Mouse (Mus musculus) right cerebral cortex, postnatal 36 days (tissue): ENCODE data around the gene Lrg1.
"Not testable (repeated sequence)": the region's sequence is repeated elsewhere in the genome, so short reads cannot be mapped to it uniquely, and the experiment has no call there.

ENCODE experiments used
- DNase-seq, 2 experiments: peaks; one replicate each; pipeline ENCODE4 v3.0.0; 2022; ENCODE audit warnings: low spot score in 2 of 2, mixed read lengths in 1 of 2

Lrg1 gene

DNA sequence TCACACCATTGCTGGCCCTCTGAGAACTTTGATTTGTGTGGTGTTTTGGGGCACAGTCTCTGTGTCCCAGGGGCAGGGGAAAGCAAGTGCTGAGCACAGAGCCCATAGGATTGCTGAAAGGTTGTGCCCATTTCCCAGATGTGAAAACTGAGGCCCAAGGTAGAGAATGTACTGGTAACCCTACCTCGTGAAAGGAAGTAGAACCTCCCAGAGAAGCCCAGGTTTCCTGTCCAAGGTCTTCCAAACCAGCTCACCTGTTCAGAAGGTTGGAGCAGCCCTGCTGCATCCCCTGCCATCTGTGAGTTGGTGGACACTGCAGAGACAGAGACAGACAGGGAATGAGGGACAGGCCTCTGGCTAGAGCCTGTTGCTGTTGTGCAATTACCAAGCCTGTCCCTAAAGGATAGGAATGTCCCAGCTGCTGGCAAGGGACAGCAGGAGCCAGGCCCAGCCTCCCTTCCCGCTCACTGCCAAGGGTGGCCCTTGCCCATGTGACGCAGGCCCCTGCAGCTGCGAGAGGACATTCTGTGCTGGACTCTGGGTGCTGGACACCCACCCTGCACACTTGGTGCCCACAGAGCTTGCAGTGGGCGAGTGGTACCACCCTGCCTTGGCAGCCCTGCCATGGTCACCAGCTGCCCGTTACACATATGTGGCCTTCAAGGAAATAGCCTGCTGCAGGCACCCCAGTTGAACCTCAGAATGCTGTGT, 13.3 kb downstream of the Lrg1 start:
- DNase-seq: peak; percentile 76

DNA sequence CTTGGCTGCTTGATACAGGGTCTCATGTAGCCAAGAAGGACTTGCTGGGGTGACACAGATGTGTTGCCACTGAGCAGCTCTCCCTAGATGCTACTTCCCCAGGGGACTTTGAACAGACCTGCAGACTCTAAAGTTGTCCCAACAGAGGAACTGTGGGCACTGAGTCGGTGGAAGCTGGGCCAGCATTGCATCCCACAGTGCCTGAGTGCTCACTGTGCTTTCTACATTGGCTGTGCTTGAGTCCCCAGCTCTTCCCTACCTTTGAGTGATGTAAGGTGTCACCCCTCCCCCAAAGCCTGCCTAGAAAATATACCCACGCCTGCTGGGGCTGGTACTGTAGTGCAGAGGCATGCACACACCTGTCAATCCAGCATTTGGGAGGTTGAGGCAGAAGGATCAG, 14.1 kb downstream of the Lrg1 start:
- DNase-seq: no peak

GRCm38 (mm10) chr17:56106981-56107380, 14.8 kb downstream of the Lrg1 start:
- no peak for DNase-seq

DNA sequence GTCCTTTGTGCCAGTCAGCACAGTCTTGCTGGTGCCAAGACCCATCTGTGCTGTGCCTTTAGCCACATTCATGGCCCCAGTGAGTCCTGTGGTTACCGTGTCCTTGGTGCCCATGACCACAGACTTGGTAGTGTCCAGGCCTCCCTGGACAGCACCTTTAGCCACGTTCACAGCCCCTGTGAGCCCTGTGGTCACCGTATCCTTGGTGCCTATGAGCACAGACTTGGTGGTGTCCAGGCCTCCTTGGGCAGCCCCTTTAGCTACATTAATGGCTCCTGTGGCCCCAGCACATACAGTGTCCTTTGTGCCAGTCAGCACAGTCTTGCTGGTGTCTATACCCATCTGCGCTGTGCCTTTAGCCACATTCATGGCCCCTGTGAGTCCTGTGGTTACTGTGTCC, 15.4 kb downstream of the Lrg1 start:
- DNase-seq: not testable (repeated sequence)

GRCm38 (mm10) chr17:56104821-56105220, 17.0 kb downstream of the Lrg1 start:
- not testable (repeated sequence) for DNase-seq

GRCm38 (mm10) chr17:56103465-56104285, 18.1 kb downstream of the Lrg1 start:
- DNase-seq: no peak

GRCm38 (mm10) chr17:56102927-56103326, 18.9 kb downstream of the Lrg1 start:
- no peak for DNase-seq

- no peak for DNase-seq
These were observed 19.6 kb downstream of the Lrg1 start for GRCm38 (mm10) chr17:56102158-56102557.

DNA sequence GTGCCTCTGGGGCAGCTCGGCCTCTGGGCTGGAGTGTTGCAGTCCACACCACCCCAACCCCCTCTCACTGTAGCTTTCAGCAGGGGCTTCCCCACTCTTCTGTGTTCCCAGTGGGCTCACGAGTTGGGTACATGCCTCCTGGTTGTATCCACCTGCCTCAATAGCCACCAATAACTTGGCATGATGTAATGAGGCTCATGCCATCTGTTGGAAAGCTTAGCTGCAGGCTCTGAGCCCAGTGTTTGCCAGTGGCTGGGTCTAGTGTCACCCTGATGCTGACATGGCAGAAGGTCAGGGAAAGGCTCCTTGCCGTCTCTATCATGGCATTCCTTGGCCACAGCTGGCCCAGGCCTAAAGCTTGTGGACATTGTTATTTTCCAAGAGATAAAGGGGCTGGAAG, 21.0 kb downstream of the Lrg1 start:
- DNase-seq: no peak

DNA sequence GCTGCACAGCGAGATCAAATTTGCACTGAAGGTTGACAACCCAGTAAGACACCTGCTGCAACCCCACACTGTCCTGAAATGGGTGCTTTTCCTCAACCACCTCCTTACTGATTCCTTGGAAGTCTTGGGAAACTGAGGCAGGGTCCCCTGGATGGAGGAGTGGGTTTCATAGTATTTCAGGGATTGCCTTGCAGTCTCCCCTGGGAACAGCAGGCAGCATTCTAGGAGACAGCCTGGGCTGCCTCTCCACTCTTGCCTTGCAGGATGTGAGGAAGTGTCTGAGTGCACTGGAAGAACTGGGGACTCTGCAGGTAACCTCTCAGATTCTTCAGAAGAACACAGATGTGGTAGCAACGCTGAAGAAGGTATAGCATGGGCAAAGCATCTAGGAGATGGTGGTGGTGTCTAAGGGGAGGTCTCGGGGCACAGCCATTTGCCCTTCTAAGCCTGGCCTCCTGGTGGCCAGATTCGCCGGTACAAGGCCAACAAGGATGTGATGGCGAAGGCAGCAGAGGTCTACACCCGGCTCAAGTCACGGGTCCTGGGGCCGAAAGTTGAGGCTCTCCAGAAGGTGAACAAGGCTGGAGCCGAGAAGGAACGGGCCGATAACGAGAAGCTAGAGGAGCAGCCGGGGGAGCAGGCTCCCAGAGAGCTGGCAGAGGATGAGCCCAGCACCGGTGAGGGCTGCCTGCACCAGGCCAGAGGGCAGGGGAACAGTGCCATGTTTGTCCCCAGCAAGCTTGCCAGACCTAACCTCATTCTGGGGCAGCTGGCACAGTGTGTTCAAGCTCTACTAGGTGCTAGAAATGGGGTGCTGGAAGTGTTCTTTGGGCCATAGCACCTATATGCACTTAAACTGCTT, 22.9 kb downstream of the Lrg1 start:
- DNase-seq: no peak

- no peak for DNase-seq
These were observed 23.6 kb downstream of the Lrg1 start for GRCm38 (mm10) chr17:56098180-56098579.

GRCm38 (mm10) chr17:56096883-56097282, 24.9 kb downstream of the Lrg1 start:
- no peak for DNase-seq

GRCm38 (mm10) chr17:56092794-56093193, 29.0 kb downstream of the Lrg1 start:
- no peak for DNase-seq

DNA sequence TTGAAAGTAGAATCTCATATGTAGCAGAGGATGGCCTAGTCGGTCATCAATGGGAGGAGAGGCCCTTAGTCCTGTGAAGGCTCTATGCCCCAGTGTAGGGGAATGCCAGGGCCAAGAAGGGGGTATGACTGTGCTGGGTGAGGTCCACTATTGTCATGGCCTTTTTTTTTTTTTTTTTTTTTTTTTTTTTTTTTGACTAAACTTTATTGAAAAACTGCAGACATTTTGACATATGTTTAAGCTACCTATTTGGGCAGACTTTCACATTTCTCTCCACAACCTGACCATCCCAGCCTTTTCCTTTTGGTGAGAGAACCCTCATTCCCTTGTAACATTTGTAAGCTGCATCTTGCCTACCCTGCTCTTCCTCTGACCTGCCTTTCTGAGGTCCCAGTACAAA, 29.5 kb downstream of the Lrg1 start:
- DNase-seq: no peak

DNA sequence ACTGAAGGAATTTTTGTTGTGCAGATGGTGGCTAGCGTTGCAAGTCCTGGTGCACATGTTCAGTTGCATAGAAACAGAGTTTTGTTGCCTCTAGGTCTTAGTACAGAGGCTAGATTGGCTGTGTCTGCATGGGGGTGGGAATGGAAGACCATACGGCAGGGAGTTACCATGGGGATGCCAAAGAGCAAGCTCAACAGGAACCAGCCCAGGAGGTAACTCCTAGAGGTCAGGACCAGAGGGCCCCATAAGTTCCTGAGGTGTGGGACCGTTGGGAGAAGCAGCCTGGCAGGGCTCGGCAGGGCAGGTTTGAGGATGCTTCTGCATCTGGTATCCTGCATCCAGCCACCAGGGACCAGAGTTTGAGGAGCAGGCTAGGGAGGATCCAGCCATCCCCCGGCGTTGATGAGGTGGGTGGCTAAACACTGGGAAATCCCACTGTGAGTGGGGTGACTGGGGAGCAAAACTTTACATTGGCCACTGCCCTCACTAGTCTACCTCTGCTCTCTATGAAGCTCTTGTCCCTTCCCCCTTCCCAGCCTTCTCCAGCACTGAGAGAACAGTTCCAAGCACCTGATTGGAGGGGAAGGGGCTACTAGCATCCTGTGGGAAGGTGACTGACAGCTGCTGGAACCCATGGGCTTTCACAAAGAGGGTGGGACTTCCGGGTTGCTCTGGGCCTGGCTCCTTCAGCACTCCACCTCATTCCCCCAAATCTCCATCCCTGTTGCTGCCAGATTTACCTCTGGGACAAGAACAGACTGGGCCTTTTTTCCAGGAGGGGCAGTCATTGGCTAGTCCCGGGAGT, 40.8 kb downstream of the Lrg1 start:
- peak; percentile 44 to 56 for DNase-seq

- DNase-seq: no peak
These were observed 41.9 kb downstream of the Lrg1 start for GRCm38 (mm10) chr17:56079921-56080320.

GRCm38 (mm10) chr17:56078880-56079795, 42.7 kb downstream of the Lrg1 start, which contains the start of gene Hdgfl2:
Gene Hdgfl2 (plus strand): TSS chr17:56079634.
- DNase-seq: peak; percentile 100

DNA sequence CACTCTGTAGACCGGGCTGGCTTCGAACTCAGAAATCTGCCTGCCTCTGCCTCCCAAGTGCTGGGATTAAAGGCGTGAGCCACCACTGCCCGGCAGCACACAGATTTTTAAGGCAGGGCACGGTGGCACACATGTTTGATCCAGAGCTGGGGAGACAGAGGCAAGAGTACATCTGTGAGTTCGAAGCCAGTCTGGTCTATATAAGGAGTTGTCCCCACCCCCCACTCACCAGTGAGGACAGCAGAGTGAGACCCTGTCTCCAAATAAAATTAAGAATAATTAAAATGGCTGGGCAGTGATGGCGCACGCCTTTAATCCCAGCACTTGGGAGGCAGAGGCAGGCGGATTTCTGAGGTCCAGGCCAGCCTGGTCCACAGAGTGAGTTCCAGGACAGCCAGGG, 43.4 kb downstream of the Lrg1 start:
- DNase-seq: not testable (repeated sequence)

DNA sequence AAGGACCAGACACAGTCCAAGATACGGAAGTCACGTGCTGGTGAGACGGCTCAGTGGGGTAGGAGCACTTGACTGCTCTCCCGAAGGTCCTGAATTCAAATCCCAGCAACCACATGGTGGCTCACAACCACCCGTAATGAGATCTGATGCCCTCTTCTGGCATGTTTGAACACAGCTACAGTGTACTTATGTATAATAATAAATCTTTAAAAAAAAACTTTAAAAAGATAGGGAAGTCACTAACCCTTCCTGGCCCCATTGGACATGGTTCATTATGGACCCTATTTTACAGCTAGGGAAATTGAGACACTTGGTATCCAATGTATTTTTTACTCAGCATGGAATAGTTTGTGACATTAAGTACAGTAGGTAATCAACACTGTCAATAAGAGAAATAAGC, 44.3 kb downstream of the Lrg1 start:
- DNase-seq: no peak

DNA sequence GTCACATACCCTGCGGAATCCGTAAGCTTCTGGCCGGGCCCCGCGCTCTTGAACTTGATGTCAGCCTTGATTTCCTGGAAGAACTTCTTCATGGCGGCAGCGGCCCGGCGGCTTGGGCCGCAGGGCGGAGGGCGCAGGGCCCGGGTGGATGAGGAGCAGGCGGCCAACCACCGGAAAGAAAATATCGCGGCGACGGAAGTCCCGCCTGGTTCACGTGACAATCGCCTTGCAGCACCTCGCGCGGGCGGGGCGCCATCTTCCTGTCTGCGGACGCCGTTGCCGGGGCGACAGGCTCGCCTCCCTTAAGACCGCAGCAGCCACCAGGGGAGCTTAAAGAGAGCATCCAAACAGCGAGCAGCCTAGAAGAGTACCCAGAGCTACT, 47.0 kb downstream of the Lrg1 start, which contains the start of gene Ubxn6:
Ubxn6 (minus strand) TSS at position 202 of the 382 bp plus-strand sequence.
- peak; percentile 98 for DNase-seq
